Comparison of ENCODE assay signal across 22 mouse cellular contexts in genomic region chr2:18774326-18774725, GRCm38 (mm10).
DNase-seq lines count a peak whose midpoint lies in the region; ATAC-seq and TF ChIP-seq lines count a peak whose summit lies in the region.
"Had no signal": no experiment of that assay in that cellular context is flagged by ENCODE, and none has a peak within 500 bp of the region (broad histone marks: within the 10 kb centered on the region; RNA-seq: fewer than 3 reads in every experiment).

No protein-coding gene starts in this region.

- H3K9ac ChIP-seq in liver, postnatal 0 days (replicated peaks), result no peak overlapping the region
- no peak overlapping the region for H3K9ac ChIP-seq in liver, embryonic 11.5 days (ENCODE audit: low read depth, low read length)
- no peak overlapping the region for H3K9ac ChIP-seq in intestine, postnatal 0 days (ENCODE audit: low read depth, low read length)
- no peak overlapping the region for H3K9ac ChIP-seq in stomach, embryonic 15.5 days
- H3K9ac ChIP-seq: heart, embryonic 15.5 days; hindbrain, embryonic 13.5 days had no signal

- no peak overlapping the region for H3K4me3 ChIP-seq in liver, postnatal 0 days (ENCODE audit: low read depth, low read length)
- H3K4me3 ChIP-seq in liver, embryonic 11.5 days (ENCODE audit: low read depth, low read length), result no peak overlapping the region
- H3K4me3 ChIP-seq in intestine, postnatal 0 days (ENCODE audit: low read depth, low read length), result no peak overlapping the region
- H3K4me3 ChIP-seq in stomach, embryonic 15.5 days (replicated peaks), result no peak overlapping the region
- H3K4me3 ChIP-seq: gastrocnemius, adult 2 months; heart, embryonic 10.5 days; heart, embryonic 15.5 days; hindbrain, embryonic 13.5 days had no signal

- no peaks in the 10 kb centered on the region for H3K27me3 ChIP-seq in liver, postnatal 0 days (ENCODE audit: insufficient read depth, low read length)
- peaks cover 2% of the 10 kb centered on the region; the same call in 1 of the 2 replicates for H3K27me3 ChIP-seq in liver, embryonic 11.5 days (replicated peaks; ENCODE audit: control insufficient read depth, insufficient read depth, low read length)
- H3K27me3 ChIP-seq in intestine, postnatal 0 days (replicated peaks; ENCODE audit: control insufficient read depth, insufficient read depth, low read length), result no peaks in the 10 kb centered on the region
- no peaks in the 10 kb centered on the region for H3K27me3 ChIP-seq in stomach, embryonic 15.5 days (replicated peaks)
- H3K27me3 ChIP-seq: CH12.LX; heart, embryonic 15.5 days; Patski had no signal

- ATAC-seq in liver, postnatal 0 days, result 0 out of 2 replicates have a peak, but pooled peaks have one; percentile 27
- no peak for ATAC-seq in liver, embryonic 11.5 days (replicated peaks; ENCODE audit: low FRiP score)
- peak; percentile 97 for ATAC-seq in intestine, postnatal 0 days
- peak; percentile 80 for ATAC-seq in stomach, embryonic 15.5 days (ENCODE audit: insufficient read depth, low FRiP score, low read depth)
- ATAC-seq: activated CD4-positive, CD25-positive, alpha-beta regulatory T cell, adult 4 months; forebrain, embryonic 14.5 days; Patski had no signal

- TF ChIP-seq CTCF in liver, postnatal 0 days (IDR thresholded peaks at IDR 0.05; ENCODE audit: low read depth), result no peak
- no peak for TF ChIP-seq CTCF in intestine, postnatal 0 days (IDR thresholded peaks at IDR 0.05; ENCODE audit: low read depth)

- no peaks in the 10 kb centered on the region for H3K4me1 ChIP-seq in liver, postnatal 0 days (ENCODE audit: insufficient read depth)
- no peaks in the 10 kb centered on the region for H3K4me1 ChIP-seq in liver, embryonic 11.5 days (replicated peaks; ENCODE audit: control insufficient read depth, insufficient read depth, low read length)
- H3K4me1 ChIP-seq in intestine, postnatal 0 days (replicated peaks; ENCODE audit: control insufficient read depth, insufficient read depth, low read length), result peaks cover 7% of the 10 kb centered on the region; the same call in 1 of the 2 replicates
- 0 out of 2 replicates have a peak, but pooled peaks cover 6% of the 10 kb centered on the region for H3K4me1 ChIP-seq in stomach, embryonic 15.5 days

- no peak overlapping the region for H3K27ac ChIP-seq in liver, postnatal 0 days (ENCODE audit: low read depth)
- H3K27ac ChIP-seq in liver, embryonic 11.5 days (ENCODE audit: low read depth, low read length), result no peak overlapping the region
- peak overlapping the region; percentile 73 for H3K27ac ChIP-seq in intestine, postnatal 0 days (ENCODE audit: low read depth, low read length)
- peak overlapping the region; percentile 48; the same call in 1 of the 2 replicates for H3K27ac ChIP-seq in stomach, embryonic 15.5 days
- H3K27ac ChIP-seq: gastrocnemius, adult 2 months; heart, embryonic 10.5 days; heart, embryonic 15.5 days; hindbrain, embryonic 13.5 days had no signal

- TF ChIP-seq EP300 in liver, postnatal 0 days (IDR thresholded peaks at IDR 0.05; ENCODE audit: low read depth), result no peak

- DNase-seq in liver, postnatal 0 days, result no peak
- no peak for DNase-seq in liver, embryonic 11.5 days (ENCODE audit: low spot score)
- no peak for DNase-seq in left cerebral cortex, adult 9 months (ENCODE audit: low spot score in 2 of 2)
- no peak for DNase-seq in embryo, embryonic 10 days (ENCODE audit: low spot score)
- DNase-seq in layer of hippocampus, postnatal 36 days, result no peak
- DNase-seq: adrenal gland, postnatal 14 days; cerebellum, adult 11-12 months; cerebellum, adult 9-10 months; cerebellum, postnatal 25 days; gastrocnemius, adult 2 months; gastrocnemius, postnatal 36 days; heart, adult 18-20 months; heart, postnatal 14 days had no signal

- 59% methylated on average over 6 of the region's 6 CpGs for WGBS in liver, postnatal 0 days (ENCODE audit: insufficient replicate concordance)
- WGBS in liver, embryonic 11.5 days, result 68% methylated on average over 6 of the region's 6 CpGs
- WGBS in intestine, postnatal 0 days, result 34% methylated on average over 6 of the region's 6 CpGs
- 60% methylated on average over 6 of the region's 6 CpGs for WGBS in stomach, embryonic 15.5 days

- no peak overlapping the region for H3K4me2 ChIP-seq in liver, postnatal 0 days (ENCODE audit: low read depth, low read length)
- H3K4me2 ChIP-seq in liver, embryonic 11.5 days, result no peak overlapping the region
- H3K4me2 ChIP-seq in intestine, postnatal 0 days (replicated peaks; ENCODE audit: low read depth), result no peak overlapping the region; the same call in 1 of the 2 replicates
- H3K4me2 ChIP-seq in stomach, embryonic 15.5 days, result no peak overlapping the region
- H3K4me2 ChIP-seq: heart, embryonic 15.5 days; hindbrain, embryonic 13.5 days had no signal

- H3K36me3 ChIP-seq in liver, postnatal 0 days (replicated peaks; ENCODE audit: insufficient read depth, low read length), result no peaks in the 10 kb centered on the region
- H3K36me3 ChIP-seq in liver, embryonic 11.5 days (ENCODE audit: control insufficient read depth, insufficient read depth, low read length), result no peaks in the 10 kb centered on the region
- H3K36me3 ChIP-seq in intestine, postnatal 0 days (ENCODE audit: control insufficient read depth, insufficient read depth), result no peaks in the 10 kb centered on the region
- no peaks in the 10 kb centered on the region for H3K36me3 ChIP-seq in stomach, embryonic 15.5 days
- H3K36me3 ChIP-seq: heart, embryonic 10.5 days; heart, embryonic 15.5 days; hindbrain, embryonic 13.5 days had no signal

- no peaks in the 10 kb centered on the region for H3K9me3 ChIP-seq in liver, postnatal 0 days (ENCODE audit: low read length)
- no peaks in the 10 kb centered on the region for H3K9me3 ChIP-seq in liver, embryonic 11.5 days (ENCODE audit: control insufficient read depth, low read length)
- no peaks in the 10 kb centered on the region for H3K9me3 ChIP-seq in intestine, postnatal 0 days (ENCODE audit: control insufficient read depth)
- no peaks in the 10 kb centered on the region for H3K9me3 ChIP-seq in stomach, embryonic 15.5 days
- H3K9me3 ChIP-seq: heart, embryonic 10.5 days; heart, embryonic 15.5 days; hindbrain, embryonic 13.5 days had no signal

Comparison
In these comparisons a context has a peak if more than half of its experiments do, and no peak if none do; other contexts are left out.
1. H3K27ac ChIP-seq: peak in intestine, postnatal 0 days (single experiment) and stomach, embryonic 15.5 days (single experiment); none in liver, postnatal 0 days (single experiment) and liver, embryonic 11.5 days (single experiment).